Comparison of ENCODE assay signal across 9 mouse cellular contexts in genomic region chr17:62862298-62862999, GRCm38 (mm10). TPM values are rescaled to one million over a fixed set of nuclear protein-coding genes. Genes with fewer than 3 reads are reported as not detected.
DNase-seq lines count a peak whose midpoint lies in the region; ATAC-seq and TF ChIP-seq lines count a peak whose summit lies in the region.
"Had no signal": no experiment of that assay in that cellular context is flagged by ENCODE, and none has a peak within 500 bp of the region (broad histone marks: within the 10 kb centered on the region; RNA-seq: fewer than 3 reads in every experiment).

No protein-coding gene starts in this region.

- H3K9ac ChIP-seq in kidney, embryonic 14.5 days (ENCODE audit: low read depth, low read length), result no peak overlapping the region
- no peak overlapping the region for H3K9ac ChIP-seq in ES-E14 (ENCODE audit: insufficient read depth, low read depth, low read length, poor library complexity, severe bottlenecking)
- peak overlapping the region; percentile 17; the same call in 1 of the 2 replicates for H3K9ac ChIP-seq in forebrain, embryonic 12.5 days
- no peak overlapping the region for H3K9ac ChIP-seq in hindbrain, embryonic 15.5 days
- 0 out of 2 replicates have a peak overlapping the region, but pooled peaks have one; percentile 1 for H3K9ac ChIP-seq in midbrain, embryonic 11.5 days (ENCODE audit: low read length)

- no peak for ATAC-seq in kidney, embryonic 14.5 days (ENCODE audit: low FRiP score, low TSS enrichment)
- peak; percentile 72; the same call in 1 of the 2 replicates for ATAC-seq in forebrain, embryonic 12.5 days (ENCODE audit: low FRiP score)
- ATAC-seq in hindbrain, embryonic 15.5 days (ENCODE audit: low FRiP score, low read depth), result peak; percentile 90
- ATAC-seq in midbrain, embryonic 11.5 days (ENCODE audit: low FRiP score), result peak; percentile 92
- ATAC-seq in inflammation-experienced regulatory T-cells, adult 6 months, result no peak

- H3K4me1 ChIP-seq in kidney, embryonic 14.5 days (ENCODE audit: control insufficient read depth, insufficient read depth, low read length), result 0 out of 2 replicates have a peak, but pooled peaks cover 8% of the 10 kb centered on the region
- H3K4me1 ChIP-seq in kidney, adult 2 months (ENCODE audit: control insufficient read depth, insufficient read depth, low read length), result no peaks in the 10 kb centered on the region
- peaks cover 0 to 3% of the 10 kb centered on the region in 2 experiments; a peak in 2 of 4 replicates for H3K4me1 ChIP-seq in ES-E14 (ENCODE audit: control insufficient read depth in 2 of 2, insufficient read depth in 2 of 2, low read length in 2 of 2, poor library complexity in 1 of 2)
- H3K4me1 ChIP-seq in forebrain, embryonic 12.5 days, result peaks cover 28% of the 10 kb centered on the region
- H3K4me1 ChIP-seq in hindbrain, embryonic 15.5 days (replicated peaks), result peaks cover 11% of the 10 kb centered on the region
- peaks cover 22% of the 10 kb centered on the region for H3K4me1 ChIP-seq in midbrain, embryonic 11.5 days (ENCODE audit: control insufficient read depth, insufficient read depth, low read length)

- H3K36me3 ChIP-seq in kidney, embryonic 14.5 days (ENCODE audit: control insufficient read depth, insufficient read depth, low read length), result no peaks in the 10 kb centered on the region
- no peaks in the 10 kb centered on the region for H3K36me3 ChIP-seq in kidney, adult 2 months (ENCODE audit: control insufficient read depth, insufficient read depth, low read length)
- H3K36me3 ChIP-seq in ES-E14 (ENCODE audit: control insufficient read depth, insufficient read depth, low read length, poor library complexity, severe bottlenecking), result no peaks in the 10 kb centered on the region
- no peaks in the 10 kb centered on the region for H3K36me3 ChIP-seq in forebrain, embryonic 12.5 days (replicated peaks)
- H3K36me3 ChIP-seq in hindbrain, embryonic 15.5 days, result no peaks in the 10 kb centered on the region
- no peaks in the 10 kb centered on the region for H3K36me3 ChIP-seq in midbrain, embryonic 11.5 days (ENCODE audit: control insufficient read depth, insufficient read depth, low read length)

- peak overlapping the region; percentile 32; the same call in 1 of the 2 replicates for H3K27ac ChIP-seq in kidney, embryonic 14.5 days (ENCODE audit: low read depth, low read length)
- H3K27ac ChIP-seq in kidney, adult 2 months (ENCODE audit: insufficient read depth, low read depth, low read length), result no peak overlapping the region
- no peak overlapping the region for H3K27ac ChIP-seq in ES-E14 (ENCODE audit: insufficient read depth, low read depth, low read length, poor library complexity, severe bottlenecking)
- peak overlapping the region; percentile 73 for H3K27ac ChIP-seq in forebrain, embryonic 12.5 days
- peak overlapping the region; percentile 48 for H3K27ac ChIP-seq in hindbrain, embryonic 15.5 days (replicated peaks)
- H3K27ac ChIP-seq in midbrain, embryonic 11.5 days (ENCODE audit: low read depth, low read length), result peak overlapping the region; percentile 80

- TF ChIP-seq CTCF in kidney, adult 2 months (conservative IDR thresholded peaks at IDR 0.05; ENCODE audit: insufficient read depth, insufficient read length, low read depth, low read length), result no peak

- H3K27me3 ChIP-seq in kidney, embryonic 14.5 days (ENCODE audit: control insufficient read depth, insufficient read depth, low read length), result no peaks in the 10 kb centered on the region
- H3K27me3 ChIP-seq in kidney, adult 2 months (replicated peaks; ENCODE audit: control insufficient read depth, insufficient read depth, low read length), result no peaks in the 10 kb centered on the region
- 0 out of 2 replicates have a peak, but pooled peaks cover 7% of the 10 kb centered on the region for H3K27me3 ChIP-seq in forebrain, embryonic 12.5 days
- no peaks in the 10 kb centered on the region for H3K27me3 ChIP-seq in hindbrain, embryonic 15.5 days
- H3K27me3 ChIP-seq in midbrain, embryonic 11.5 days (ENCODE audit: control insufficient read depth, insufficient read depth, low read length), result peaks cover 1% of the 10 kb centered on the region; the same call in 1 of the 2 replicates

- DNase-seq in kidney, adult 2 months, result no peak
- DNase-seq in ES-E14 (ENCODE audit: low read depth, low spot score), result no peak
- peak; percentile 93 for DNase-seq in midbrain, embryonic 11.5 days (ENCODE audit: low spot score, missing footprints)
- DNase-seq in urinary bladder, adult 2 months (ENCODE audit: low spot score), result no peak

- no peak overlapping the region for H3K4me3 ChIP-seq in kidney, embryonic 14.5 days (ENCODE audit: low read length)
- no peak overlapping the region for H3K4me3 ChIP-seq in kidney, adult 2 months (ENCODE audit: insufficient read depth, low read depth, low read length)
- peak overlapping the region; percentile 52 for H3K4me3 ChIP-seq in ES-E14 (ENCODE audit: insufficient read depth in 1 of 2, low read depth in 1 of 2, low read length in 2 of 2, poor library complexity in 1 of 2, severe bottlenecking in 1 of 2)
- H3K4me3 ChIP-seq in forebrain, embryonic 12.5 days (replicated peaks), result no peak overlapping the region
- H3K4me3 ChIP-seq in hindbrain, embryonic 15.5 days, result no peak overlapping the region
- no peak overlapping the region; the same call in 1 of the 2 replicates for H3K4me3 ChIP-seq in midbrain, embryonic 11.5 days (ENCODE audit: low read depth, low read length)

- in situ Hi-C loops in ES-E14 (cut with MboI; ENCODE audit: low sequenced_read_pairs in 2 of 2, unreplicated experiment in 2 of 2), result no loop called here

- no peak for TF ChIP-seq POLR2A in kidney, adult 2 months (IDR thresholded peaks at IDR 0.05; ENCODE audit: low read depth, low read length)

- peaks cover 3% of the 10 kb centered on the region; the same call in 1 of the 2 replicates for H3K9me3 ChIP-seq in kidney, embryonic 14.5 days (ENCODE audit: control insufficient read depth, low read length)
- H3K9me3 ChIP-seq in ES-E14 (ENCODE audit: control insufficient read depth, insufficient read depth, low read depth, low read length), result no peaks in the 10 kb centered on the region
- no peaks in the 10 kb centered on the region for H3K9me3 ChIP-seq in forebrain, embryonic 12.5 days
- no peaks in the 10 kb centered on the region for H3K9me3 ChIP-seq in hindbrain, embryonic 15.5 days
- H3K9me3 ChIP-seq in midbrain, embryonic 11.5 days (ENCODE audit: control insufficient read depth, low read length), result no peaks in the 10 kb centered on the region

- 45% methylated on average over 12 of the region's 12 CpGs for WGBS in kidney, embryonic 14.5 days
- WGBS in kidney, adult 2 months, result 54% methylated on average over 12 of the region's 12 CpGs
- WGBS in forebrain, embryonic 12.5 days, result 35% methylated on average over 12 of the region's 12 CpGs
- 24% methylated on average over 12 of the region's 12 CpGs for WGBS in hindbrain, embryonic 15.5 days
- WGBS in midbrain, embryonic 11.5 days, result 22% methylated on average over 12 of the region's 12 CpGs

- H3K4me2 ChIP-seq in kidney, embryonic 14.5 days (replicated peaks; ENCODE audit: low read depth, low read length), result no peak overlapping the region
- H3K4me2 ChIP-seq in forebrain, embryonic 12.5 days, result peak overlapping the region; percentile 10; the same call in 1 of the 2 replicates
- peak overlapping the region; percentile 24 for H3K4me2 ChIP-seq in hindbrain, embryonic 15.5 days
- H3K4me2 ChIP-seq in midbrain, embryonic 11.5 days, result peak overlapping the region; percentile 21

TF ChIP-seq in ES-E14, 5 proteins besides CTCF, POLR2A, EP300 and RAD21:
- TF ChIP-seq HCFC1 (IDR thresholded peaks at IDR 0.05; ENCODE audit: borderline replicate concordance, insufficient read depth, low read length), result no peak
- peak; percentile 52 for TF ChIP-seq MAFK (IDR thresholded peaks at IDR 0.05; ENCODE audit: insufficient read depth, low read depth, low read length)

RNA-seq across cellular contexts. Expression of gene Efna5, which starts 18.7 kb away (rescaled TPM):
- 26.6 and 36.4 TPM in 2 replicates for polyA plus RNA-seq in kidney, embryonic 14.5 days (2014; fragmentation: Nextera tagmentation; extraction: Ambion mirVana)
- polyA plus RNA-seq in kidney, adult 2 months (2012; rRNA removed), result 2.1 and 2.5 TPM in 2 replicates
- 2.5 and 3.8 TPM in 2 replicates for total RNA-seq in ES-E14 (2012; rRNA removed)
- 45.7 and 47.7 TPM in 2 replicates for polyA plus RNA-seq in forebrain, embryonic 12.5 days (2016; fragmentation: Nextera tagmentation; extraction: Ambion mirVana)
- polyA plus RNA-seq in hindbrain, embryonic 15.5 days (2015; fragmentation: Nextera tagmentation; extraction: Ambion mirVana), result 38.5 and 69.1 TPM in 2 replicates
- 72.5 and 80.5 TPM in 2 replicates for polyA plus RNA-seq in midbrain, embryonic 11.5 days (2014; fragmentation: Nextera tagmentation; extraction: Ambion mirVana)
- polyA plus RNA-seq in urinary bladder, adult 2 months (2012; rRNA removed), result 9.4 and 15.8 TPM in 2 replicates
- under 1 TPM in 2 of 3 experiments, not detected in 1; 0.13 TPM for polyA plus RNA-seq in inflammation-experienced regulatory T-cells, adult 6 months (2017; shearing (Covaris generic))
- total RNA-seq: MEL had no signal

Comparison
In these comparisons a context has a peak if more than half of its experiments do, and no peak if none do; other contexts are left out.
1. H3K27ac ChIP-seq: peak in kidney, embryonic 14.5 days (single experiment), forebrain, embryonic 12.5 days (single experiment), hindbrain, embryonic 15.5 days (single experiment) and midbrain, embryonic 11.5 days (single experiment); none in kidney, adult 2 months (single experiment) and ES-E14 (single experiment).
2. ATAC-seq: peak in forebrain, embryonic 12.5 days (single experiment), hindbrain, embryonic 15.5 days (single experiment) and midbrain, embryonic 11.5 days (single experiment); none in kidney, embryonic 14.5 days (single experiment) and inflammation-experienced regulatory T-cells, adult 6 months (single experiment).
3. H3K4me3 ChIP-seq: peak in ES-E14 (2 of 2); none in kidney, embryonic 14.5 days (single experiment), kidney, adult 2 months (single experiment), forebrain, embryonic 12.5 days (single experiment), hindbrain, embryonic 15.5 days (single experiment) and midbrain, embryonic 11.5 days (single experiment).
4. H3K9ac ChIP-seq: peak in forebrain, embryonic 12.5 days (single experiment) and midbrain, embryonic 11.5 days (single experiment); none in kidney, embryonic 14.5 days (single experiment), ES-E14 (single experiment) and hindbrain, embryonic 15.5 days (single experiment).